Mouse (Mus musculus) E14TG2a.4 (cell line): ENCODE data around the gene 0610009B22Rik.

ENCODE experiments used
- CTCF ChIP-seq: conservative IDR thresholded peaks from 2 replicates; pipeline ENCODE4 v1.5.1; 2014; ENCODE audit warnings: low read length
- POU5F1 ChIP-seq: IDR thresholded peaks from 2 replicates; pipeline ENCODE4 v1.6.1; 2014; ENCODE audit warnings: low read length, borderline replicate concordance

GRCm38 (mm10) chr11:51637971-51638414 is 50.7 kb downstream of the 0610009B22Rik start:
- TF ChIP-seq CTCF, result no peak
- TF ChIP-seq POU5F1, result no peak
